Mouse (Mus musculus): ENCODE results near the gene Chchd10.

Chchd10 gene

GRCm38 (mm10) chr10:75975216-75975615 is 42.3 kb downstream of the Chchd10 start:
- TF ChIP-seq GATA4 (IDR thresholded peaks at IDR 0.05; ENCODE audit: insufficient replicate concordance, low read length) = no peak

- no peak for TF ChIP-seq GATA4 (IDR thresholded peaks at IDR 0.05; ENCODE audit: insufficient replicate concordance, low read length)
Measured at GRCm38 (mm10) chr10:75978119-75978834, 45.3 kb downstream of the Chchd10 start.

DNA sequence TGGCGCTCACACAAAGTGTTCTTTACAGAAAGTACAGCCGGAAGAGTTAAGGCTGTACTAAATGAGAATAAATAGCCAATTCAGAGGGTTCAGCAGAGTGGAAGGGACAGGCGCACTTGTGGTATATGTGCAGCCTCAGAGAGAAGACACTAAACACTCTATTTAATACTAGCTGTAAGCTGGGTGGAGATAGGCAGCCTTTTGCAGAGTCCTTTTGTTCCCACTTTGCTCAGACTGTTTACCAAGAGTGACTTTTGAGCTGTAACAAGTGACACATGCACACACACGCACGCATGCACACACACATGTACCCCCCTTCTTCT is 45.9 kb downstream of the Chchd10 start:
- no peak for TF ChIP-seq GATA4 (IDR thresholded peaks at IDR 0.05; ENCODE audit: insufficient replicate concordance, low read length)

DNA sequence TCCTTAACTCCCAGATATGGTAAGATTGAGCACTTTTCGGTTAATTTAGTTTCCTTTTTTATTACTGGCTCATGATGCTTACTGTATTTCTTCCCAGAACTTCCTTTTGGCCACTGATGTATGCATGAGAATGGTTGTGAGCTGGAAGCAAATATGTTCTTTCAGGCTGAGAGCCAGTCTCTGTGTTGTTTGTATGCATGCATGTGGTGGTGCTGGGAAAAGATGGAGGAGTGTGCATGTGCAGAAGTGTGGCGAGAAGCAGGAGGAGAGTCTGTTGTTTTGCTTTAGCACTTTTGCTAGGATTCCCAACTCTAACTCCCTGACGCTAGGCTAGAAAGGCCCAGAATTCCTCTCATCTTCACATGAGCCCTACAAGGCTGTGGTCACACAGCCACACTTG is 46.5 kb downstream of the Chchd10 start:
- TF ChIP-seq GATA4 (IDR thresholded peaks at IDR 0.05; ENCODE audit: insufficient replicate concordance, low read length) = no peak

All from liver, adult (tissue).